Mouse (Mus musculus) liver, embryonic 11.5 days (tissue): ENCODE results near the gene Fxyd3. TPM values are rescaled to one million over a fixed set of nuclear protein-coding genes. Genes with fewer than 3 reads are reported as not detected.

Experiments
- ATAC-seq: fragments of 200-750 bp; cut with Nextera tagmentation; replicated peaks from 2 replicates; pipeline ENCODE4 v1.8.0; 2017; ENCODE audit warnings: moderate number of reproducible peaks, mild to moderate bottlenecking, moderate TSS enrichment, moderate library complexity; ENCODE audit not compliant: low FRiP score
- DNase-seq: peaks from one replicate; pipeline ENCODE4 v3.0.0-alpha.2; 2017; ENCODE audit warnings: low spot score
- H3K27ac ChIP-seq: fragments of 300-500 bp; sonication (generic); 2 replicates; pipeline ENCODE4 v1.5.1; 2014; ENCODE audit warnings: mild to moderate bottlenecking, low read depth, low read length, control low read depth
- H3K27me3 ChIP-seq: fragments of 300-500 bp; sonication (generic); replicated peaks from 2 replicates; pipeline ENCODE4 v1.6.1; 2014; ENCODE audit warnings: low read length, mixed read lengths; ENCODE audit not compliant: control insufficient read depth, insufficient read depth
- H3K36me3 ChIP-seq: fragments of 300-500 bp; sonication (generic); 2 replicates; pipeline ENCODE4 v1.6.1; 2014; ENCODE audit warnings: mild to moderate bottlenecking, low read length, moderate library complexity, mixed read lengths; ENCODE audit not compliant: control insufficient read depth, insufficient read depth
- H3K4me1 ChIP-seq: fragments of 300-500 bp; sonication (generic); replicated peaks from 2 replicates; pipeline ENCODE4 v1.6.1; 2014; ENCODE audit warnings: low read length, mixed read lengths; ENCODE audit not compliant: control insufficient read depth, insufficient read depth
- H3K4me2 ChIP-seq: fragments of 300-500 bp; sonication (generic); 2 replicates; pipeline ENCODE4 v1.6.1; 2014; ENCODE audit warnings: mild to moderate bottlenecking, control low read depth, moderate library complexity
- H3K4me3 ChIP-seq: fragments of 300-500 bp; sonication (generic); 2 replicates; pipeline ENCODE4 v1.5.1; 2014; ENCODE audit warnings: low read depth, low read length, control low read depth
- H3K9ac ChIP-seq: fragments of 300-500 bp; sonication (generic); 2 replicates; pipeline ENCODE4 v1.6.1; 2014; ENCODE audit warnings: low read depth, low read length, control low read depth
- H3K9me3 ChIP-seq: fragments of 300-500 bp; sonication (generic); 2 replicates; pipeline ENCODE4 v1.6.1; 2016; ENCODE audit warnings: low read length, inconsistent platforms, mixed read lengths; ENCODE audit not compliant: control insufficient read depth
- WGBS: fragments of 180-500 bp; shearing (Covaris S2); extraction: QIAGEN DNeasy Blood & Tissue Kit; methylation state at CpG from one replicate; pipeline ENCODE4 v1.1.7; 2014; 5-methylcytosine and 5-hydroxymethylcytosine counted together
- polyA plus RNA-seq: library from polyadenylated mRNA; unstranded; fragments of >200 nt; fragmentation: Nextera tagmentation; extraction: Ambion mirVana; gene quantifications from 2 replicates; pipeline ENCODE4 v1.2.1, GENCODE M21; 2014

Gene Fxyd3
- polyA plus RNA-seq, 1 experiment from 2014 or later, result 1.2 TPM

- no peaks in the 10 kb centered on the region for H3K36me3 ChIP-seq
- H3K27ac ChIP-seq, result no peak overlapping the region
- ATAC-seq, result no peak
- WGBS, result 24% methylated on average over 12 of the region's 12 CpGs
- H3K4me3 ChIP-seq, result no peak overlapping the region
- H3K4me2 ChIP-seq, result no peak overlapping the region
- no peak overlapping the region for H3K9ac ChIP-seq
- no peaks in the 10 kb centered on the region for H3K9me3 ChIP-seq
- DNase-seq, result no peak
- no peaks in the 10 kb centered on the region; the same call in 1 of the 2 replicates for H3K27me3 ChIP-seq
- no peaks in the 10 kb centered on the region for H3K4me1 ChIP-seq
Measured at GRCm38 (mm10) chr7:31094774-31095501, 18.4 kb upstream of the Fxyd3 start.

DNA sequence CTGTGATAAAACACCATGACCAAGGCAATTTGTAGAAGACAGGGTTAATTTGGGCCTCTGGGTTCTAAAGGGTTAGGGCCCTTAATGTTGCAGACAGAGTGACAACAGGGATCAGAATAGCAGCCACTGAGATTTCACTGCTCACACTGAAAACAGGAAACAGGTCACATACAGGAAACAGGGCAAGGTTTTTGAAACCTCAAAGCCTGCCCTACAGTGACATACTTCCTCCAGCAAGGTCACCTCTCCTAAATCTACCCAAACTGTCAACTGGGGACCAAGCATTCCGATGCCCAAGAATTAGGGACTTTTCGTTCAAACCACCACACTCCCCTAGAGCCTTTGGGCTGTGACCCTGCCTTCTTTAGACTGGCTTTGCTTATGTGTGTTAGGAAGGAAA lies 13.2 kb upstream of the Fxyd3 start:
- Histone ChIP-seq H3K4me2 (no peak overlapping the region), H3K36me3 (no peaks in the 10 kb centered on the region), H3K9ac (no peak overlapping the region), H3K4me1 (peaks cover 4% of the 10 kb centered on the region; the same call in 1 of the 2 replicates), H3K4me3 (no peak overlapping the region), H3K27me3 (no peaks in the 10 kb centered on the region; the same call in 1 of the 2 replicates), H3K9me3 (no peaks in the 10 kb centered on the region), H3K27ac (no peak overlapping the region)
- 41% methylated on average over 2 of the region's 2 CpGs for WGBS
- no peak for ATAC-seq
- no peak for DNase-seq

DNA sequence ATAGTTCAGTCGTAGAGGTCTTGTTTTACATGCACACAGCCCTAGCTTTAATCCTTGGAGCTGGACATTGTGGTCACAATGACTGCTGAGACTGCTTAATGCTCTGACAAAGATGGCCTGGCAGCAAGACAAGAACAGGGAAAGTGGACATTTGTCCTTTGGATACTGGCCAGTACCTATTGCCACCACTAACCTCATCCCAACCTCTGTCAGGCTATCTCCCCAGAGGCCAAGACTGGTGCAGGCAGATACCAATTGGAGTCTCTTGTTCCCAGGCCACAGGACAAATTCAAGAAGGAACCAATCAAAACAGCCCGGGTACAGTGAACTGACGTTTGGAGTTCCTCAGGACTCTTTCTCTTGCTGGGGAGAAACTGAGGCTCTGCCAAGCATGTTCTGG lies 11.7 kb upstream of the Fxyd3 start:
- H3K4me2 ChIP-seq, result no peak overlapping the region
- no peak overlapping the region for H3K4me3 ChIP-seq
- ATAC-seq (no peak), DNase-seq (no peak)
- no peak overlapping the region for H3K27ac ChIP-seq
- no peak overlapping the region for H3K9ac ChIP-seq
- no peaks in the 10 kb centered on the region for H3K27me3 ChIP-seq
- H3K9me3 ChIP-seq, result no peaks in the 10 kb centered on the region
- H3K36me3 ChIP-seq, result no peaks in the 10 kb centered on the region
- WGBS, result 65% methylated on average over 3 of the region's 3 CpGs
- peaks cover 4% of the 10 kb centered on the region; the same call in 1 of the 2 replicates for H3K4me1 ChIP-seq

DNA sequence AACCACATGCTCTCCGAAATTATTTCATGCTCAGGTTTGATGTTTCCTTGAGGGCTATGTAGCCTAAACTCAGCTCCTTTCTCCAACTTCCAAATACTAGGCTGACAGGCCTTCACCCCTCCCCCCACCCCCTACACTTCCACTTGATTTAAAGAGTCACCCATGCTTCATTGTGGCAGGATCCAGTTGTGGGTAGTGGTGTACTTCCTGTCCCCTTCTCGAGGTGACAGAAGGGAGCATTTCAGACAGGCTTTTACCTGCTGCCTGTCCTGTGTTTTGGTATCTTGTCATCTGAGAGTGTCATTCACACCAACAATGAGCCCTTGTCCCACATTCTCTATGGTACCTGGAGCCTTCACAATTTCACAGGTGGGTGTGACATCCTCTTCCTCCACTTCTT lies 10.8 kb upstream of the Fxyd3 start:
- Histone ChIP-seq H3K4me3 (no peak overlapping the region), H3K27me3 (no peaks in the 10 kb centered on the region), H3K4me2 (no peak overlapping the region), H3K36me3 (no peaks in the 10 kb centered on the region), H3K4me1 (peaks cover 4% of the 10 kb centered on the region; the same call in 1 of the 2 replicates), H3K9me3 (no peaks in the 10 kb centered on the region), H3K27ac (no peak overlapping the region), H3K9ac (no peak overlapping the region)
- no peak for DNase-seq
- no peak for ATAC-seq
- 41% methylated on average over 2 of the region's 2 CpGs for WGBS

DNA sequence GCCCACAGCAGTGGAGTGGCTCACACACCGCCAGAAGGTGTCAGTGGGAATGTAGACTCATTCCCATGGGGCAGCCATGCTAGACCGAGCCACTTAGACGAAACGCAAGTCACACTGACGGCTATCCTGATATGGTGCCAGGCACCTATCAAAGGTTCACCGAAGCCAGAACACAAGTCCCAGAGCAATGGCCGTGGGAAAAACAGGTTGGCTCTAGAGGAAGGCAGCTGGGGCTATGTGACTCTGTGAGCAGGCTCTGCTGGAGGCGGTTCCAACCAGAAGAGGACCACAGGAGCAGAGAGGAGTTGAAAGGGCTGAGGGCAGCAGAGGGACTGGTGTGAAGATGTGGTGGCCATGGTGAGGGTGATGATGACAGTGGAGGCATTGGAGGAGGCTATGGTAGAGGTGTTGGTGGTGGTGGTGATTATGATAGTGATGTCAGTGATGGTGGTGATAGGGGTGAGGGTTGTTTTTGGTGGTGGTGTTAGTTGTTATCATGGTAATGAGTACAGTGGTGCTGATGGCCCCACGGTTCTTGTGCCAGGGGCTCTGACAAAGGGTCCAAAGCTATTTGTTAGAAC lies 9.8 kb upstream of the Fxyd3 start:
- WGBS, result 91% methylated on average over 9 of the region's 9 CpGs
- Histone ChIP-seq H3K4me2 (no peak overlapping the region), H3K36me3 (no peaks in the 10 kb centered on the region), H3K4me3 (no peak overlapping the region), H3K9me3 (no peaks in the 10 kb centered on the region), H3K27ac (no peak overlapping the region), H3K4me1 (peaks cover 4% of the 10 kb centered on the region; the same call in 1 of the 2 replicates), H3K9ac (no peak overlapping the region), H3K27me3 (no peaks in the 10 kb centered on the region)
- no peak for DNase-seq
- ATAC-seq, result no peak

DNA sequence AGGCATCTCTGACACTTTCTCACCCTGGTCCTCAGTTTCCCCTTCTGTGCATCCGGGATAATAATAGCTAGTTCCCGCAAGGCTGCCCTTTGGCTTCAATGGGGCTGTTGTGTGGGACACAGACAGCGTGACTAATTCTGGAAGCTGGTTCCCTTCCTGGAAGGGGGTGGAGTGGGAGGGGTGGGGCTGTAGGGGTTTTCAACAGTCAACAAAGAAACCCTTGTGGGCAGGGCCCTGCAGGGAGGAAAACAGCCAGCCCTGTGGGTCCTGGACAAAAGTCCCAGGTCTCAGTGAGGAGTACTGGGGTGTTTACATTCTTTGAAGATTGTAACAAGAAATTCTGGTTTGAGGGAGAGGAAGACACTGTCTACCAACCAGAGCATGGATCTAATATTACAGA lies 8.7 kb upstream of the Fxyd3 start:
- no peak for ATAC-seq
- no peak for DNase-seq

DNA sequence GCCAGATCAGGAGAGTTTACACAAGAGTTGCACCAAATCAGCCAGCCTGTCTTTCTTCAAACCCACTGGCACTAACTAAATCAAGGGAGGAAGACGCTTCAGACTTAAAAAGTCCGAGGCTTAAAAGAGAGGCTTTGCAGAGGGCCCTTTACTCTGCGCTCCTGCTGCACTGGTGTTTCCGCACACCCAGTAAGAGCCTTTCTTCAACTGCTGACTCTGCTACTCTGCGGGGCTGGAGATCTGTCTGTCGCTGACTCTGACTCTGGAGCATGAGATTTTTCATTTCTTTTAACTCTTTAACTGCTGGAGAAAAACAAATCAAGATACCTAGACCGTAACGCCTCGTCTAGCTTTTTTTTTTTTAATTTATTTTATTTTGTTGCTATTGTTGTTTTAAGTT lies 7.6 kb upstream of the Fxyd3 start:
- H3K4me3 ChIP-seq, result no peak overlapping the region
- peaks cover 4% of the 10 kb centered on the region; the same call in 1 of the 2 replicates for H3K4me1 ChIP-seq
- no peak overlapping the region for H3K9ac ChIP-seq
- H3K27me3 ChIP-seq, result no peaks in the 10 kb centered on the region
- H3K4me2 ChIP-seq, result no peak overlapping the region
- no peak for DNase-seq
- 58% methylated on average over 9 of the region's 9 CpGs for WGBS
- ATAC-seq, result no peak
- peak overlapping the region; percentile 43; the same call in 1 of the 2 replicates for H3K27ac ChIP-seq
- no peaks in the 10 kb centered on the region for H3K36me3 ChIP-seq
- H3K9me3 ChIP-seq, result no peaks in the 10 kb centered on the region

More for the DNA sequence above, 8.7 kb upstream of the Fxyd3 start:
- H3K9me3 ChIP-seq, result no peaks in the 10 kb centered on the region
- H3K4me2 ChIP-seq, result no peak overlapping the region
- 57% methylated on average over 3 of the region's 3 CpGs for WGBS
- H3K27ac ChIP-seq, result peak overlapping the region; percentile 32; the same call in 1 of the 2 replicates
- H3K4me3 ChIP-seq, result no peak overlapping the region
- H3K9ac ChIP-seq, result no peak overlapping the region
- no peaks in the 10 kb centered on the region for H3K27me3 ChIP-seq
- peaks cover 4% of the 10 kb centered on the region; the same call in 1 of the 2 replicates for H3K4me1 ChIP-seq
- no peaks in the 10 kb centered on the region for H3K36me3 ChIP-seq

DNA sequence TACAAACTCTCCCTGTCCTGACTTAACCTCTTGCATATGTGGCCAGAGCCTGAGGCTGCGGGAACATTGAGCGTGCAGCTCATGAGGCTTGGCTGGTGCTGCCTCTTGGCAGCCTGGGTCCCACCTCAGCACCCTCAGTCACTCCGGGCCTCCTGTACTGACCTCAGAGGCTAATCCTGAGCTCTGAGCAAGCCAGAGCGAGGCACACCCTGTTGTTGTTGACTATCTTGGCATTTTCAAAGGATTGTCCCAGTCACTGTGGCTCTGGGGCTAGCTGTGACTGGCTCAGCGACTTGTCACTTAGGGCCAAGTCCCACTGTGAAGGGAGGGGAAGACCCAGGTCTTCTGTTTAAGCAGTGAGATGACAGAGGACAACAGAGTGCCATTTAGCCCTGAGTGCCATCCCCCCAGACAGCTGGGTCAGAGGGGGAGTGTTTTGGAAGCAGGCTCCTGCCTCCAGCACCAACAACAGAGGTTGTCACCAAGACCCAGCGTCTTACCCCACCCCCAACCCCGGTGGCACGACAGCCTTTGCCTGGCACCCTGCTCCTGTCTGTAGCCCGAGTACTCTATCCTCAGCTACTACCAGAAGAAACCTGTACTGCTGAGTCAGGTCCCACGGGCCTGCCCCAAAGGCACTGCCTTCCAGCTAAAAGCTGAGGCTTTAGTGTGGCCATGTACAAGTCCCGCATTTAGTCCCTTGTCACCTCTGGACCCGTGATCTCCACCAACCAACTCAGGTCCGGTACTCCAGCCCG lies 6.5 kb upstream of the Fxyd3 start:
- DNase-seq (no peak), ATAC-seq (no peak)
- Histone ChIP-seq H3K36me3 (no peaks in the 10 kb centered on the region), H3K4me3 (no peak overlapping the region), H3K9me3 (no peaks in the 10 kb centered on the region), H3K4me2 (no peak overlapping the region), H3K27ac (no peak overlapping the region), H3K27me3 (no peaks in the 10 kb centered on the region), H3K4me1 (peaks cover 4% of the 10 kb centered on the region; the same call in 1 of the 2 replicates), H3K9ac (no peak overlapping the region)
- 61% methylated on average over 14 of the region's 14 CpGs for WGBS
